ENCODE assay signal across 8 mouse cellular contexts in the genomic region with DNA sequence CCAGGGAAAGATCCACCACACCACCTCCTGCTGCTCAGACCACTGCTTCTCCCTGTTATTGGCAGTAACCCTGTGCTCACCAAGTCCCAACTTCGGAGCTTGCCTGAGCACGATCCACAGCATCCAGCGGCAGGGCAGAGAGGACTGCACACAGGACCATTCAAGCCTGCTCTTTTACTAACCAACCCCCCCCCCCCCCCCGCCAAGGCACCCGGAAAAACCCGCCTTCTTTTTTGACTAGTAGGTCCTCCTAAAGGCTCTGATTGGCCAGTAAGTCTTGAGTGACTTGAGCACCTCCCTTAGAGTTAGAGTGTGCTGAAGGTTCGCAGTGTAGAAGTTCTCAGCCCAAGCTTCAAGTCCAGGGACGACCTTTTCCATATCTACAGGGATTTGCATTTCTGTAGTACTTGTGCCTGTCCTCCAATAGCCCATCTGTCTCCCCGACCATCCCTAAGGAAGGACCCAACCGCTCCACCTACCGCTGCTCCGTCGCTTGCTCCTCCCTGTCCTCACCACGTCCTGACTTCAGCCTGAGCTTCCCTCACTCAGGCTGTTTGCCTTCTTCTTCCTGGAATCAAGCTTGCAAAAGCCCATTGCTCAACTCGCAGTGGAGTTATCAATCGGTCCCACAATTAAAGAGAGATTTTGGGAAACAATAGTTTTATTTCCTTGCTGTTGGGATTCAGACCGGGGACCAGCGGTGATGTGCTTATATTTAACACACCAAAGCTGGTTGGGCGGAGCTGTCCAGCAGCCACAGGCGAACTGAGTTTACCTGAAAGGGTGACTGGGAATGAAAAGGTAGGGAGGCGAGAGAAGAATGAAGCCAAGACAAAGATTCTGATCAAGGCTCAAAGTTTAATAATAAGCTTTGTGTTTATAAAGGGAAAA. TPM values are rescaled to one million over a fixed set of nuclear protein-coding genes. Genes with fewer than 3 reads are reported as not detected.
DNase-seq lines count a peak whose midpoint lies in the region; ATAC-seq and TF ChIP-seq lines count a peak whose summit lies in the region.

No protein-coding gene starts in this region.

- H3K79me2 ChIP-seq in heart, adult 2 months (replicated peaks; ENCODE audit: control insufficient read depth, insufficient read depth, low read length), result no peaks in the 10 kb centered on the region

- TF ChIP-seq CTCF in heart, adult 2 months (IDR thresholded peaks at IDR 0.05), result no peak
- TF ChIP-seq CTCF in hindbrain, postnatal 0 days (IDR thresholded peaks at IDR 0.05; ENCODE audit: low read depth), result no peak

- ATAC-seq in erythroid progenitor cell, adult 5-6 weeks (replicated peaks; ENCODE audit: low FRiP score, poor library complexity, severe bottlenecking), result peak; percentile 83
- peak; percentile 94 for ATAC-seq in hindbrain, postnatal 0 days
- ATAC-seq in liver, embryonic 11.5 days (replicated peaks; ENCODE audit: low FRiP score), result peak; percentile 73
- peak; percentile 94 for ATAC-seq in neural tube, embryonic 15.5 days (ENCODE audit: low FRiP score)
- no peak for ATAC-seq in granulocyte monocyte progenitor cell, adult 5-6 weeks (replicated peaks; ENCODE audit: poor library complexity, severe bottlenecking)

- H3K9ac ChIP-seq in heart, adult 2 months (ENCODE audit: low read depth, low read length), result 0 out of 2 replicates have a peak overlapping the region, but pooled peaks have one; percentile 11
- H3K9ac ChIP-seq in hindbrain, postnatal 0 days (replicated peaks; ENCODE audit: low read length), result peak overlapping the region; percentile 47; the same call in 1 of the 2 replicates
- H3K9ac ChIP-seq in liver, embryonic 11.5 days (ENCODE audit: low read depth, low read length), result no peak overlapping the region
- peak overlapping the region; percentile 31 for H3K9ac ChIP-seq in neural tube, embryonic 15.5 days (replicated peaks)

- 3% methylated on average over 21 of the region's 21 CpGs for WGBS in heart, adult 2 months
- 2% methylated on average over 21 of the region's 21 CpGs for WGBS in hindbrain, postnatal 0 days
- 4% methylated on average over 20 of the region's 21 CpGs for WGBS in liver, embryonic 11.5 days
- 3% methylated on average over 21 of the region's 21 CpGs for WGBS in neural tube, embryonic 15.5 days

- H3K27ac ChIP-seq in heart, adult 2 months, result no peak overlapping the region; the same call in 1 of the 2 replicates
- no peak overlapping the region for H3K27ac ChIP-seq in hindbrain, postnatal 0 days
- H3K27ac ChIP-seq in liver, embryonic 11.5 days (ENCODE audit: low read depth, low read length), result no peak overlapping the region
- H3K27ac ChIP-seq in neural tube, embryonic 15.5 days (replicated peaks), result no peak overlapping the region

- H3K27me3 ChIP-seq in heart, adult 2 months (ENCODE audit: control insufficient read depth, insufficient read depth, low read length), result no peaks in the 10 kb centered on the region
- H3K27me3 ChIP-seq in hindbrain, postnatal 0 days (ENCODE audit: insufficient read depth, low read length), result no peaks in the 10 kb centered on the region
- H3K27me3 ChIP-seq in liver, embryonic 11.5 days (replicated peaks; ENCODE audit: control insufficient read depth, insufficient read depth, low read length), result no peaks in the 10 kb centered on the region
- H3K27me3 ChIP-seq in neural tube, embryonic 15.5 days (replicated peaks), result no peaks in the 10 kb centered on the region

- DNase-seq in heart, adult 2 months, result peak; percentile 20 to 26
- DNase-seq in heart, postnatal 25 days (ENCODE audit: low spot score), result no peak
- peak; percentile 46 for DNase-seq in brain, embryonic 18.5 days (ENCODE audit: low read depth, low spot score)
- peak; percentile 68 for DNase-seq in hindbrain, postnatal 0 days (ENCODE audit: low spot score)
- peak; percentile 39 for DNase-seq in liver, embryonic 11.5 days (ENCODE audit: low spot score)

- intact Hi-C loops in heart, adult 2 months (cut with DNase I), result no loop called here
- intact Hi-C loops in heart, postnatal 25 days (cut with DNase I), result no loop called here

- peak overlapping the region; percentile 79 for H3K4me2 ChIP-seq in hindbrain, postnatal 0 days (ENCODE audit: low read depth, low read length)
- peak overlapping the region; percentile 59 for H3K4me2 ChIP-seq in liver, embryonic 11.5 days
- peak overlapping the region; percentile 66 for H3K4me2 ChIP-seq in neural tube, embryonic 15.5 days

- H3K4me1 ChIP-seq in heart, adult 2 months (ENCODE audit: control insufficient read depth, insufficient read depth, low read length), result no peaks in the 10 kb centered on the region
- H3K4me1 ChIP-seq in hindbrain, postnatal 0 days (ENCODE audit: insufficient read depth, low read length), result no peaks in the 10 kb centered on the region
- no peaks in the 10 kb centered on the region for H3K4me1 ChIP-seq in liver, embryonic 11.5 days (replicated peaks; ENCODE audit: control insufficient read depth, insufficient read depth, low read length)
- peaks cover 9% of the 10 kb centered on the region for H3K4me1 ChIP-seq in neural tube, embryonic 15.5 days

- TF ChIP-seq EP300 in heart, adult 2 months (IDR thresholded peaks at IDR 0.05; ENCODE audit: insufficient read depth, low read depth, low read length), result no peak

- H3K9me3 ChIP-seq in hindbrain, postnatal 0 days (ENCODE audit: low read length), result no peaks in the 10 kb centered on the region
- no peaks in the 10 kb centered on the region for H3K9me3 ChIP-seq in liver, embryonic 11.5 days (ENCODE audit: control insufficient read depth, low read length)
- no peaks in the 10 kb centered on the region for H3K9me3 ChIP-seq in neural tube, embryonic 15.5 days (replicated peaks)

- H3K36me3 ChIP-seq in heart, adult 2 months (ENCODE audit: control insufficient read depth, insufficient read depth, low read length), result no peaks in the 10 kb centered on the region
- H3K36me3 ChIP-seq in hindbrain, postnatal 0 days (ENCODE audit: insufficient read depth, low read length), result no peaks in the 10 kb centered on the region
- H3K36me3 ChIP-seq in liver, embryonic 11.5 days (ENCODE audit: control insufficient read depth, insufficient read depth, low read length), result no peaks in the 10 kb centered on the region
- H3K36me3 ChIP-seq in neural tube, embryonic 15.5 days, result no peaks in the 10 kb centered on the region

- TF ChIP-seq POLR2A in heart, adult 2 months (IDR thresholded peaks at IDR 0.05; ENCODE audit: insufficient read depth, low read depth, low read length), result no peak

- H3K4me3 ChIP-seq in heart, adult 2 months, result 0 out of 2 replicates have a peak overlapping the region, but pooled peaks have one; percentile 14
- peak overlapping the region; percentile 52 for H3K4me3 ChIP-seq in hindbrain, postnatal 0 days (ENCODE audit: low read length)
- peak overlapping the region; percentile 34 for H3K4me3 ChIP-seq in liver, embryonic 11.5 days (ENCODE audit: low read depth, low read length)
- peak overlapping the region; percentile 47 for H3K4me3 ChIP-seq in neural tube, embryonic 15.5 days (replicated peaks)

RNA-seq across cellular contexts. Expression of a gene that starts 12.9 kb away (rescaled TPM):
- total RNA-seq in heart, adult 2 months (2021), result not detected
- polyA plus RNA-seq in heart, adult 2 months (2012; rRNA removed), result not detected in 2 replicates
- not detected for total RNA-seq in heart, postnatal 25 days (2021)
- not detected in 2 replicates for total RNA-seq in erythroid progenitor cell, adult 5-6 weeks (2015; ENCODE audit: low replicate concordance)
- total RNA-seq in erythroid progenitor cell, adult 5-6 weeks (2017; ENCODE audit: low replicate concordance), result not detected in 2 replicates
- total RNA-seq in hindbrain, postnatal 0 days (2014; rRNA removed), result not detected in 2 replicates
- polyA plus RNA-seq in hindbrain, postnatal 0 days (2015; fragmentation: Nextera tagmentation; extraction: Ambion mirVana), result not detected in 2 replicates
- not detected in 2 replicates for polyA plus RNA-seq in liver, embryonic 11.5 days (2014; fragmentation: Nextera tagmentation; extraction: Ambion mirVana)
- polyA plus RNA-seq in neural tube, embryonic 15.5 days (2015; fragmentation: Nextera tagmentation; extraction: Ambion mirVana), result not detected in 2 replicates
- not detected in 2 replicates for total RNA-seq in granulocyte monocyte progenitor cell, adult 5-6 weeks (2014; fragmentation: Nextera tagmentation)
- not detected in 2 replicates for total RNA-seq in granulocyte monocyte progenitor cell, adult 5-6 weeks (2017)
